Mouse (Mus musculus): Measurements from ENCODE around the gene Krtap2-4. TPM values are rescaled to one million over a fixed set of nuclear protein-coding genes. Genes with fewer than 3 reads are reported as not detected.
A peak's percentile ranks its signal among the peaks of the same experiment; 100 is the strongest.

Krtap2-4 gene
- polyA plus RNA-seq, 1 experiment from 2014 or later = not detected

GRCm38 (mm10) chr11:99580636-99581035 lies 34.0 kb downstream of the Krtap2-4 start, which contains the start of gene Krtap1-5:
Krtap1-5 (minus strand) TSS chr11:99581016.
- H3K4me2 ChIP-seq = no peak within 1 kb of the TSS
- H3K9me3 ChIP-seq = no peaks in the 10 kb centered on the region
- H3K4me1 ChIP-seq = no peaks in the 10 kb centered on the region
- WGBS = 90% methylated on average over 6 of the region's 6 CpGs
- no peak for ATAC-seq (replicated peaks)
- H3K4me3 ChIP-seq = no peak within 1 kb of the TSS
- H3K27ac ChIP-seq = no peak within 1 kb of the TSS
- H3K9ac ChIP-seq = no peak within 1 kb of the TSS
- no peaks in the 10 kb centered on the region for H3K36me3 ChIP-seq (replicated peaks)
- no peaks in the 10 kb centered on the region for H3K27me3 ChIP-seq (replicated peaks)

DNA sequence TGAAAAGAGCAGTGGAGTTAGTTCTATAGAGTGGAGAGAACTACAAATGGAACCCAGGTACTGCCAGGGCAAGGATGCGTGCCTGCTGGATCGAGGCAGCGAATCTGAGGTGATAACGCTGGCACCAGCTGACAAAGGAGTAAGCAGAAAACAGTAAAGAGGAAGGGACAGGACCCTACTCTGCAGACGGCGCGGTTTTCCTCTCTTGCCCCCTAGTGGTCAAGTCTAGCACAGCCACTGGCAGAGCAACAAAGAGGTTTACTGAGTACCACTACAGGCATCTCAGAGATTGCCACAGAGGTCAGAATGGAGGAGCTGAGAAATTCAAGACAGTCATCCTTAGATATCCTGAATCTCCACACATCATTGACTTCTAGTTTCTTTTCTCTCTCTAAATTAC lies 40.5 kb downstream of the Krtap2-4 start:
- no peaks in the 10 kb centered on the region for H3K4me1 ChIP-seq
- no peak overlapping the region for H3K27ac ChIP-seq
- peak; percentile 69; the same call in 1 of the 2 replicates for ATAC-seq (replicated peaks)
- H3K27me3 ChIP-seq (replicated peaks) = no peaks in the 10 kb centered on the region
- WGBS = 7% methylated on average over 7 of the region's 7 CpGs
- H3K9ac ChIP-seq = peak overlapping the region; percentile 34; the same call in 1 of the 2 replicates
- H3K4me3 ChIP-seq = no peak overlapping the region; the same call in 1 of the 2 replicates
- no peaks in the 10 kb centered on the region for H3K9me3 ChIP-seq
- peak overlapping the region; percentile 40 for H3K4me2 ChIP-seq
- no peaks in the 10 kb centered on the region for H3K36me3 ChIP-seq (replicated peaks)

DNA sequence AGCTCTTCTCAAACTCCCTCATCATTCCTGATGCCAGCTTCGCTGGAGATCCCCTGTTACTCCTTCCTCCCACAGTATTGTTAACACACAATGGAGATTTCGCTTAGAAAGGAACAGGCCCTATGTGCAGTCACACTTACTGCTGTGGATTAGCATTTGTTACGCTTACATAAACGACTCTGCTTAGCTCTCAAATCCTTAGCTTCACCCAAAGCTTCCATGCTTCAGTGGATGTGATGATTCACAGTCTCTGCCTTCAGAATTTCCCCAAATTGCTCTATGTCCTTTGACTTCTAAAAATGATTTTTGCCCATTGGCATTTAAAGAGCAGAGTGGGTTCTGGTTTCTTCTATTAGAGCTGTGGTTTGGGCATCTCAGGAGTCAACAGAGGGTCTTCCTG lies 41.5 kb downstream of the Krtap2-4 start:
- no peak overlapping the region for H3K9ac ChIP-seq
- no peaks in the 10 kb centered on the region for H3K36me3 ChIP-seq (replicated peaks)
- no peaks in the 10 kb centered on the region for H3K4me1 ChIP-seq
- WGBS = 16% methylated on average over 4 of the region's 4 CpGs
- H3K27me3 ChIP-seq (replicated peaks) = no peaks in the 10 kb centered on the region
- no peaks in the 10 kb centered on the region for H3K9me3 ChIP-seq
- no peak overlapping the region for H3K27ac ChIP-seq
- no peak for ATAC-seq (replicated peaks)
- H3K4me3 ChIP-seq = no peak overlapping the region
- no peak overlapping the region for H3K4me2 ChIP-seq

GRCm38 (mm10) chr11:99566530-99566929 lies 48.1 kb downstream of the Krtap2-4 start, which contains the start of gene Krtap3-1:
Krtap3-1 (minus strand) TSS chr11:99566630.
- ATAC-seq (replicated peaks) = no peak
- Histone ChIP-seq H3K36me3 (replicated peaks) (no peaks in the 10 kb centered on the region), H3K9me3 (no peaks in the 10 kb centered on the region), H3K27me3 (replicated peaks) (no peaks in the 10 kb centered on the region), H3K9ac (no peak within 1 kb of the TSS), H3K4me1 (no peaks in the 10 kb centered on the region), H3K27ac (no peak within 1 kb of the TSS), H3K4me2 (no peak within 1 kb of the TSS), H3K4me3 (no peak within 1 kb of the TSS)
- WGBS = 94% methylated on average over 7 of the region's 7 CpGs

Other genes with a start within 250 kb of the Krtap2-4 start
- gene Krt28, start 239.9 kb downstream of the Krtap2-4 start, polyA plus RNA-seq (2015; fragmentation: Nextera tagmentation; extraction: Ambion mirVana) = 0.21 and 0.45 TPM in 2 replicates
- 24.4 and 25.0 TPM in 2 replicates for gene Krt10, start 225.5 kb downstream of the Krtap2-4 start, polyA plus RNA-seq (2015; fragmentation: Nextera tagmentation; extraction: Ambion mirVana)
- 0.14 and 0.23 TPM in 2 replicates for gene Krt12, start 192.6 kb downstream of the Krtap2-4 start, polyA plus RNA-seq (2015; fragmentation: Nextera tagmentation; extraction: Ambion mirVana)
- gene Krt20, start 176.7 kb downstream of the Krtap2-4 start, polyA plus RNA-seq (2015; fragmentation: Nextera tagmentation; extraction: Ambion mirVana) = 0.19 and 0.20 TPM in 2 replicates
- gene Krt23, start 121.7 kb downstream of the Krtap2-4 start, polyA plus RNA-seq (2015; fragmentation: Nextera tagmentation; extraction: Ambion mirVana) = 0.18 TPM in 1 of 2 replicates, not detected in the other
- not detected in 2 replicates for gene Krt39, start 93.5 kb downstream of the Krtap2-4 start, polyA plus RNA-seq (2015; fragmentation: Nextera tagmentation; extraction: Ambion mirVana)
- not detected in 2 replicates for gene Krt40, start 71.7 kb downstream of the Krtap2-4 start, polyA plus RNA-seq (2015; fragmentation: Nextera tagmentation; extraction: Ambion mirVana)
- not detected in 2 replicates for gene Krtap3-3, start 64.0 kb downstream of the Krtap2-4 start, polyA plus RNA-seq (2015; fragmentation: Nextera tagmentation; extraction: Ambion mirVana)
- gene Krtap3-2, start 58.0 kb downstream of the Krtap2-4 start, polyA plus RNA-seq (2015; fragmentation: Nextera tagmentation; extraction: Ambion mirVana) = not detected in 2 replicates
- gene Gm11939, start 55.4 kb downstream of the Krtap2-4 start, polyA plus RNA-seq (2015; fragmentation: Nextera tagmentation; extraction: Ambion mirVana) = not detected in 2 replicates
- gene Krtap3-1, start 48.2 kb downstream of the Krtap2-4 start, polyA plus RNA-seq (2015; fragmentation: Nextera tagmentation; extraction: Ambion mirVana) = not detected in 2 replicates
- gene Krtap1-5, start 33.8 kb downstream of the Krtap2-4 start, polyA plus RNA-seq (2015; fragmentation: Nextera tagmentation; extraction: Ambion mirVana) = not detected in 2 replicates
- gene Krtap1-4, start 31.2 kb downstream of the Krtap2-4 start, polyA plus RNA-seq (2015; fragmentation: Nextera tagmentation; extraction: Ambion mirVana) = not detected in 2 replicates
- gene Krtap1-3, start 23.5 kb downstream of the Krtap2-4 start, polyA plus RNA-seq (2015; fragmentation: Nextera tagmentation; extraction: Ambion mirVana) = not detected in 2 replicates
- gene Krtap9-3, start 16.7 kb downstream of the Krtap2-4 start, polyA plus RNA-seq (2015; fragmentation: Nextera tagmentation; extraction: Ambion mirVana) = not detected in 2 replicates
- not detected in 2 replicates for gene Gm11938, start 11.5 kb downstream of the Krtap2-4 start, polyA plus RNA-seq (2015; fragmentation: Nextera tagmentation; extraction: Ambion mirVana)
- not detected in 2 replicates for gene Gm11937, start 4.7 kb downstream of the Krtap2-4 start, polyA plus RNA-seq (2015; fragmentation: Nextera tagmentation; extraction: Ambion mirVana)
- not detected in 2 replicates for gene Gm11562, start 5.6 kb upstream of the Krtap2-4 start, polyA plus RNA-seq (2015; fragmentation: Nextera tagmentation; extraction: Ambion mirVana)
- gene Krtap4-1, start 13.4 kb upstream of the Krtap2-4 start, polyA plus RNA-seq (2015; fragmentation: Nextera tagmentation; extraction: Ambion mirVana) = not detected in 2 replicates
- gene Krtap4-2, start 20.2 kb upstream of the Krtap2-4 start, polyA plus RNA-seq (2015; fragmentation: Nextera tagmentation; extraction: Ambion mirVana) = not detected in 2 replicates
- not detected in 2 replicates for gene Krtap4-7, start 29.2 kb upstream of the Krtap2-4 start, polyA plus RNA-seq (2015; fragmentation: Nextera tagmentation; extraction: Ambion mirVana)
- gene Gm11555, start 35.4 kb upstream of the Krtap2-4 start, polyA plus RNA-seq (2015; fragmentation: Nextera tagmentation; extraction: Ambion mirVana) = not detected in 2 replicates
- gene Gm11563, start 44.1 kb upstream of the Krtap2-4 start, polyA plus RNA-seq (2015; fragmentation: Nextera tagmentation; extraction: Ambion mirVana) = not detected in 2 replicates
- not detected in 2 replicates for gene Krtap4-6, start 51.1 kb upstream of the Krtap2-4 start, polyA plus RNA-seq (2015; fragmentation: Nextera tagmentation; extraction: Ambion mirVana)
- not detected in 2 replicates for gene Gm14190, start 75.9 kb upstream of the Krtap2-4 start, polyA plus RNA-seq (2015; fragmentation: Nextera tagmentation; extraction: Ambion mirVana)
- not detected in 2 replicates for gene Gm14180, start 119.4 kb upstream of the Krtap2-4 start, polyA plus RNA-seq (2015; fragmentation: Nextera tagmentation; extraction: Ambion mirVana)
- not detected in 2 replicates for gene Gm11595, start 158.1 kb upstream of the Krtap2-4 start, polyA plus RNA-seq (2015; fragmentation: Nextera tagmentation; extraction: Ambion mirVana)
- not detected in 2 replicates for gene Krtap4-8, start 165.9 kb upstream of the Krtap2-4 start, polyA plus RNA-seq (2015; fragmentation: Nextera tagmentation; extraction: Ambion mirVana)
- not detected in 2 replicates for gene Krtap4-9, start 170.4 kb upstream of the Krtap2-4 start, polyA plus RNA-seq (2015; fragmentation: Nextera tagmentation; extraction: Ambion mirVana)
- not detected in 2 replicates for gene Gm11596, start 178.6 kb upstream of the Krtap2-4 start, polyA plus RNA-seq (2015; fragmentation: Nextera tagmentation; extraction: Ambion mirVana)
- not detected in 2 replicates for gene Gm11569, start 184.1 kb upstream of the Krtap2-4 start, polyA plus RNA-seq (2015; fragmentation: Nextera tagmentation; extraction: Ambion mirVana)
- not detected in 2 replicates for gene Gm11554, start 189.6 kb upstream of the Krtap2-4 start, polyA plus RNA-seq (2015; fragmentation: Nextera tagmentation; extraction: Ambion mirVana)
- not detected in 2 replicates for gene Krtap4-13, start 195.0 kb upstream of the Krtap2-4 start, polyA plus RNA-seq (2015; fragmentation: Nextera tagmentation; extraction: Ambion mirVana)
- gene Gm11564, start 200.8 kb upstream of the Krtap2-4 start, polyA plus RNA-seq (2015; fragmentation: Nextera tagmentation; extraction: Ambion mirVana) = not detected in 2 replicates
- not detected in 2 replicates for gene 2300003K06Rik, start 223.2 kb upstream of the Krtap2-4 start, polyA plus RNA-seq (2015; fragmentation: Nextera tagmentation; extraction: Ambion mirVana)
- not detected in 2 replicates for gene Krtap4-16, start 236.8 kb upstream of the Krtap2-4 start, polyA plus RNA-seq (2015; fragmentation: Nextera tagmentation; extraction: Ambion mirVana)
- gene Gm11568, start 243.1 kb upstream of the Krtap2-4 start, polyA plus RNA-seq (2015; fragmentation: Nextera tagmentation; extraction: Ambion mirVana) = not detected in 2 replicates
- gene Gm11559, start 249.6 kb upstream of the Krtap2-4 start, polyA plus RNA-seq (2015; fragmentation: Nextera tagmentation; extraction: Ambion mirVana) = not detected in 2 replicates

Data from midbrain, embryonic 15.5 days (tissue).